Mouse (Mus musculus): ENCODE results near the gene Rabgap1l. TPM values are rescaled to one million over a fixed set of nuclear protein-coding genes. Genes with fewer than 3 reads are reported as not detected.
"Not testable (repeated sequence)": the region's sequence is repeated elsewhere in the genome, so short reads cannot be mapped to it uniquely, and the experiment has no call there.

Gene Rabgap1l
- polyA plus RNA-seq, 1 experiment, result 6.7 TPM

GRCm38 (mm10) chr1:160438820-160439219 lies 354.2 kb downstream of the Rabgap1l start:
- WGBS, result 60% methylated on average over 4 of the region's 4 CpGs
- DNase-seq (ENCODE audit: low read depth, low spot score), result no peak

DNA sequence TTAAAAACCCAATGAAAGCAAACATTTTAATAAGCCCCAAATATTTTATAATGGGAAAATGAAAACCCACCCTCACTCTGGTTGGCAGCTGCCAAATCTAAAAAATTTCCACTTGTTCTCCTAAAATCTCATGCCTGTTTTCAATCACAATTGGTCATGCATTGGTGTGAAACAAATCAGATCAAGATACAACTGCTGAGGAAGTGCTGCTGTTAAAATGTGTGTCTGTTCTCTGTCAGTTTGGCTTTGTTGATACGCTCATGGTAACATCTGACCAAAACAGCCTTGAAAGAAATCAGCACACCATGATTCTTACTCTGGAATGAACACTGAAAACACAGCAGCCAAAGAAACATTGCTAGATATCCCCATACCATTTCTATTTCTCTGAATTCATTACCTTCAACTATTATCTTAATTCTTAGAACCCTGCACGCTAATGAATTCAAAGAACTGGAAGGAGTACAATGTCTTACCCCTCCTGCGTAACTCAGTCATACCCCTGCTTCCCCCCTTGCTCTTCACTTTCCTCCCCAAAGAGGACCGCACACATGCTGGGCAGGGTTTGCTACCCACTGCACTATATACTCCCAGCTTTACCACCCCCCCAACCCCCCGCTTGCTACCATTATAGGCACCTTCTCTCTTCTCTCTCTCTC lies 375.7 kb downstream of the Rabgap1l start:
- WGBS, result 89% methylated on average over 5 of the region's 5 CpGs
- DNase-seq (ENCODE audit: low read depth, low spot score), result no peak

- 52% methylated on average over 5 of the region's 5 CpGs for WGBS
Observed at GRCm38 (mm10) chr1:160410822-160411221, 382.2 kb downstream of the Rabgap1l start.

GRCm38 (mm10) chr1:160409689-160410088 lies 383.3 kb downstream of the Rabgap1l start:
- WGBS, result 96% methylated on average over 4 of the region's 4 CpGs
- DNase-seq (ENCODE audit: low read depth, low spot score), result not testable (repeated sequence)

More at GRCm38 (mm10) chr1:160410822-160411221, 382.2 kb downstream of the Rabgap1l start:
- no peak for DNase-seq (ENCODE audit: low read depth, low spot score)

DNA sequence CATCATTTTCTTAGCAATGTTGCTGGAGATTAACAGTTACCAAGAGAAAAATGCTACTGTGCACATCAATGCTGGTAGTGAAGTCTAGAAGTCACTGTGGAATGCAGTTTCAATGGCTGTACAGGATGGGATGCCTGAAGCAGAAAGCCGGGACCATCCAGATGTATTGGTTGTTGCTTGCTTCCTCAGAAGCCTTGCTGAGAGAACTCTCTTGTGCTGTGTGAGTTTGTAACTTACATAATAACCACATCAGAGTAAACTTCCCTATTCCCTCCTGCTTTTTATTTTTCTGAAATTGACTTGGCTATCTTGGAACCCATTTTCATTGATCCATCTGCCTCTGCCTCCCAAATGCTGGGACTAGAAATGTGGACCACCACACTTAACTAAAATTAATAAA lies 383.9 kb downstream of the Rabgap1l start:
- 85% methylated on average over 1 of the region's 1 CpGs for WGBS
- no peak for DNase-seq (ENCODE audit: low read depth, low spot score)

- WGBS, result 55% methylated on average over 4 of the region's 4 CpGs
- DNase-seq (ENCODE audit: low read depth, low spot score), result no peak
Observed at GRCm38 (mm10) chr1:160408302-160408897, 384.6 kb downstream of the Rabgap1l start.

DNA sequence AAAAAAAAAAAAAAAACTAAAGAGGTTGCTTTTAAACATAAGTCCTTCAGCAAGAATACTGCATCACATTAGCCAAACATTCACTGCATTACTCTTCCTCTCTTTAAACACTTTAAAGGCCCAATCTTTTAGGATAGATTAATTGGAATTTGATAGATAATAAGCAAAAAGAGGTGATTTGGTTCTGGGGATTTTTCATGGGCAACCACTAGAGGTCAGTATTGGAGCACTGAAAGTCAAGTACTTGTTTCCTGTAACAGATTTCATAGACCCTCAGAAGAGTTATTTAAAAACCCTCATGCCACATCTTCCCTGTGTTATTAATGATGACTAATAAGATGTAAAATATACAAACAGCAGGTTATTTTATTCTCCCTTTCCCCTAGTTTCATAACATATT lies 393.6 kb downstream of the Rabgap1l start:
- DNase-seq (ENCODE audit: low read depth, low spot score), result no peak

GRCm38 (mm10) chr1:160397037-160397436 lies 396.0 kb downstream of the Rabgap1l start:
- WGBS, result 51% methylated on average over 2 of the region's 2 CpGs

GRCm38 (mm10) chr1:160387446-160387845 lies 405.6 kb downstream of the Rabgap1l start:
- 72% methylated on average over 2 of the region's 2 CpGs for WGBS
- no peak for DNase-seq (ENCODE audit: low read depth, low spot score)

More at GRCm38 (mm10) chr1:160397037-160397436, 396.0 kb downstream of the Rabgap1l start:
- no peak for DNase-seq (ENCODE audit: low read depth, low spot score)

DNA sequence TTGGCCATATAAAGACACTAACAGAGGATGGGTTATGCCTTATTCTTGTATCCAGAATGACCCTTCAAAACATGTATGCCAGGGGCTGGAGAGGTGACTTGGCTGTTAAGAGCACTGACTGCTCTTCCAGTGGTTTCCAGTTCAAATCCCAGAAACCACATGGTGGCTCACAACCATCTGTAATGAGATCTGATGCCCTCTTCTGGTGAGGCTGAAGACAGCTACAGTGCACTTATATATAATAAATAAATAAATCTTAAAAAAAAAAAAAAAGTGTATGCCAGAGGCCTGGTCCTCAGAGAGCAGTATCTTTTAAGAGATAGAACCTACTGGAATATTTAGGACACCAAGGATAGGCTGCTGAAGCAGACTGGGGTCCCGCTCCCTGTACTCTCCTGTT lies 414.6 kb downstream of the Rabgap1l start:
- DNase-seq (ENCODE audit: low read depth, low spot score), result no peak
- WGBS, result 95% methylated on average over 1 of the region's 1 CpGs

GRCm38 (mm10) chr1:160377337-160378336 lies 415.4 kb downstream of the Rabgap1l start:
- WGBS, result 70% methylated on average over 10 of the region's 10 CpGs
- no peak for DNase-seq (ENCODE audit: low read depth, low spot score)

- DNase-seq (ENCODE audit: low read depth, low spot score), result no peak
Observed at GRCm38 (mm10) chr1:160374490-160374889, 418.5 kb downstream of the Rabgap1l start.

DNA sequence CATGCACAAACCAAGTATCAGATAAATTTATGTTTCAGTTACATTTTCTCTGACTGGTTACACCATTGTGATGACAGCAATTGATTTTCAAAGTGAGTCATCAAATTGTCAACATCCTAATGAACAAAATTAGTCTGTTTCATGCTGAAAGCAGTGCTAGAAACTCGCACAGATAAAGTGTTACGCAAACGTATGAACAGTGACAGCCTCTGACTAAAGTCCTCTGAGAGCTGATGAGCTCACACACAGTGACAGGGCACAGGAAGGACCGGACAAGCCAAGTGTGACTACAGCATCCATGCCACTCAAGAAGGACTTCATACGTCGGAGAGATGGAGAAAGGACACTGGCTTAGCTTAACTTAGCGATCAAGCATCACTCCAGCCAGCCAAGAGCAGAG lies 419.7 kb downstream of the Rabgap1l start:
- 75% methylated on average over 7 of the region's 7 CpGs for WGBS
- no peak for DNase-seq (ENCODE audit: low read depth, low spot score)

DNA sequence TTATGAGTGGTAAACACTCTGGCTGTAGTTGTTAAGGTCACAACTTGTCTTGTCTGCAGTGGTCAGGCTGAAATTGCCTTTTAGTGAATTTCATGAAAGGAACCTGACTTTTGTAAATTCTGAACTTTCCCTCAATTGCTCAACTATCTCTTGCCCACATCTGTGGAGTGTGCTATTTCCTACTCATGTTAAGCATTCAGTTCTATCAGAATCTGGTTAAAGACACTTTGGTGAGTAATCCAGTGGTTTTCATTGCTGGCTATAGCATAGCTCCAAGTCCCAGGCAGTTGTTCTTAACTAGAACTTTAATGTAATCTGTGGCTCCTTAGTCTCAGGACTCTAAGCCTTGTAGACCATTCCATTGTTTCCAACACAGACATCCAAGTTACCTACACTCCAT lies 421.3 kb downstream of the Rabgap1l start:
- no peak for DNase-seq (ENCODE audit: low read depth, low spot score)

DNA sequence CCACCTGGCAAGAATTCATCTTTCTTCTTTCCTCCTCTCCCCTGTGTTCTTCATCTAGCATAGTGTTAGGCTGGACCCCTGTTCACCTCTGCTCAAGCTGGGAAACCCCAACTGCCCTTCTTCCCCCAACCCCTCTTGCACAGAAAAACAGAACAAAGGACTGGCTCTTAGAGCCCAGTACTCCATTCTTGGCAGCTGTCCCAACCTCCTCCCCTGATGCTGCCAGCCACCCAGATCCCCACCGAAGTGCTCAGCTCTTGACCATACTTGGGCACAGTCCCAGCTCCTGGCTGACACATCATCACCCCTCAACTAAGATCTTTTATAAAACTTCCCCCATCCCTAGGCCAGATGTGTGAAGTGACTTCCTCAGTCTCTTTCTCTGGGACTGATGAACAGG lies 422.5 kb downstream of the Rabgap1l start:
- 8% methylated on average over 1 of the region's 1 CpGs for WGBS
- DNase-seq (ENCODE audit: low read depth, low spot score), result no peak

- no peak for DNase-seq (ENCODE audit: low read depth, low spot score)
- WGBS, result 58% methylated on average over 3 of the region's 3 CpGs
Observed at GRCm38 (mm10) chr1:160366615-160367014, 426.4 kb downstream of the Rabgap1l start.

DNA sequence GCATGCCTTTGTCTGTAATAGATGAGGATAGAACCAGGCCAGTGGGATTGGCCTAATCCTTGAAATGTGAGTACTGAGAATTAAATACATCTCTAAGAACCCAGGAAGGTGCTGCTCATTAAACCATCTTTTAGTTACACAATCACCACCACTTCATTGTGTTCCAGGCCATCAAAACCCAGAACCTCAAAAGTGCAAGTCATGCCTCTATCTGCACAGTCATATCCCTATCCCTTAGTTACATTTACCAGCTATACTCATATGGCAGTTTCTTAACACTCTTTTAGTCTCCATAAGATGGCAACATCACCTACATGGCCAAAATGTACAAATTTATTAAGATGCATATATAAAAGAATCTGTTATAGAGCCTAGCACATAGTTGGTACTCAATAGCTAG lies 435.7 kb downstream of the Rabgap1l start:
- no peak for DNase-seq (ENCODE audit: low read depth, low spot score)

DNA sequence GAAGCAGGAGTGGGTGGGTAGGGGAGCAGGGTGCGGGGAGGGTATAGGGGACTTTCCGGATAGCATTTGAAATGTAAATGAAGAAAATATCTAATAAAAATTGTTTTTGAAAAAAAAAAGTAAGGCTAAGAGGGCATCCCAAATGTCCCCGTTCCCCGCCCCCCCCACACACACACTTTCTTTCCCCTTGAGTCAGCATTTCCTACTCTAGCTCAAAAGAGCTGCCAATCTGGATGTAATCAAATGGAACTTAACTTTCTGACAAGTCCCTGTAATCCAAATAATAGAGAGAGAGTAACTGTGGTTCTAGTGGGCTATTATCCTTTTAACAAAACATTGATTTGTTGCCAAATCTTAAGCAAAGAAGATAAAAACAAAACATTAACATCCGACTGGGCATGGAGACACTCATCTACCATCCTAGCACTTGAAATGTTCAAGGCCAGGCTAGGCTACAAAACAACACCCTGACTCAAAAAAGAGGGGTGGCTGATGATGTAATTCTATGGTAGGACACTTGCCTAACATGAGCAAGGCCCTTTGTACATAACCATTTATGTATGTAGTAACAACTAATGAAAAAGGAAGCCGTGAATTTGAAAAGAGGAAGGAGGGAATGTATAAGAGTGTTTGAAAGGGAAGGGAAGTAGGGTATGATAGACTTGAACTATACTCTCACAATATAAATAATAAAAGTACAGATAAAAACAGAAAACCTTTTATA lies 439.1 kb downstream of the Rabgap1l start:
- DNase-seq (ENCODE audit: low read depth, low spot score), result no peak
- WGBS, result 86% methylated on average over 6 of the region's 6 CpGs

DNA sequence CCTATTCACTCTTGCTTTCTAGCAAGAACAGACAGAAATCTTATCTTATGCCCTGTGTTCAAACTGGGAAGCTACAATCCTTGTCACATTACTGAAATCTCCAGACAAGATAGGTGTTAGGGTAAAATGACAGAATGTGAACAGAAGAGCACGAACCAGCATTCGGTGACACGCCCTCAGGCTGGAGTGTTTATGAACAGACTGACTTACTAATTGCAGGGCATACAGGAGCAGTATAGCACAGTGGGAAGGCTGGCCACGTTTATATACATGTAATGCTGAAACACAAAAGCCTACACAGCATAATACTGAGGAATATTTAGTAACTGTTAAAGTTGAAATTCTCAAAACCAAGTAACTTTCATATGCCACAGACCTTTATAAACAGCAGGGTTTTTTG lies 440.7 kb downstream of the Rabgap1l start:
- DNase-seq (ENCODE audit: low read depth, low spot score), result no peak
- 40% methylated on average over 4 of the region's 4 CpGs for WGBS

- no peak for DNase-seq (ENCODE audit: low read depth, low spot score)
- WGBS, result 17% methylated on average over 10 of the region's 10 CpGs
Observed at GRCm38 (mm10) chr1:160351880-160352234, 441.2 kb downstream of the Rabgap1l start.

All from large intestine, adult 2 months (tissue).